ENCODE assay signal across 11 mouse cellular contexts in genomic region chr9:41031590-41032489, GRCm38 (mm10). TPM values are rescaled to one million over a fixed set of nuclear protein-coding genes. Genes with fewer than 3 reads are reported as not detected.
A peak's percentile ranks its signal among the peaks of the same experiment; 100 is the strongest.
DNase-seq lines count a peak whose midpoint lies in the region; ATAC-seq lines count a peak whose summit lies in the region.
"Had no signal": no experiment of that assay in that cellular context is flagged by ENCODE, and none has a peak within 500 bp of the region (broad histone marks: within the 10 kb centered on the region; RNA-seq: fewer than 3 reads in every experiment).

No protein-coding gene starts in this region.

- no peak for DNase-seq in forebrain, embryonic 10.5 days (ENCODE audit: extremely low spot score, low spot score)
- DNase-seq in brain, adult 2 months (ENCODE audit: low read depth, low spot score), result peak; percentile 58
- DNase-seq in hindbrain, embryonic 10.5 days (ENCODE audit: low spot score), result peak; percentile 36
- DNase-seq in cerebellum, adult 11-12 months, result no peak
- DNase-seq in cerebellum, adult 9-11 months, result no peak
- DNase-seq in spleen, adult 18-20 months, result no peak

- H3K4me2 ChIP-seq in forebrain, embryonic 13.5 days, result peak overlapping the region; percentile 14
- peak overlapping the region; percentile 16; the same call in 1 of the 2 replicates for H3K4me2 ChIP-seq in midbrain, embryonic 12.5 days (replicated peaks)

- ATAC-seq in forebrain, embryonic 13.5 days, result peak; percentile 48; the same call in 1 of the 2 replicates
- peak; percentile 28; the same call in 1 of the 2 replicates for ATAC-seq in midbrain, embryonic 12.5 days (ENCODE audit: low FRiP score, low read depth)
- ATAC-seq: intestine, postnatal 0 days had no signal

- H3K36me3 ChIP-seq in forebrain, embryonic 13.5 days (ENCODE audit: poor library complexity, severe bottlenecking), result peaks cover 11% of the 10 kb centered on the region; the same call in 1 of the 2 replicates
- H3K36me3 ChIP-seq in forebrain, embryonic 10.5 days (replicated peaks), result no peaks in the 10 kb centered on the region
- no peaks in the 10 kb centered on the region for H3K36me3 ChIP-seq in hindbrain, embryonic 10.5 days
- H3K36me3 ChIP-seq in midbrain, embryonic 12.5 days, result no peaks in the 10 kb centered on the region

- H3K27me3 ChIP-seq in forebrain, embryonic 13.5 days, result no peaks in the 10 kb centered on the region
- H3K27me3 ChIP-seq in forebrain, embryonic 10.5 days (ENCODE audit: poor library complexity, severe bottlenecking), result no peaks in the 10 kb centered on the region
- no peaks in the 10 kb centered on the region for H3K27me3 ChIP-seq in hindbrain, embryonic 10.5 days (ENCODE audit: insufficient read depth, poor library complexity, severe bottlenecking)
- H3K27me3 ChIP-seq in midbrain, embryonic 12.5 days, result no peaks in the 10 kb centered on the region

- no peaks in the 10 kb centered on the region for H3K9me3 ChIP-seq in forebrain, embryonic 13.5 days (replicated peaks)
- no peaks in the 10 kb centered on the region for H3K9me3 ChIP-seq in forebrain, embryonic 10.5 days
- H3K9me3 ChIP-seq in hindbrain, embryonic 10.5 days, result no peaks in the 10 kb centered on the region
- H3K9me3 ChIP-seq in midbrain, embryonic 12.5 days, result no peaks in the 10 kb centered on the region

- WGBS in forebrain, embryonic 13.5 days, result 40% methylated on average over 18 of the region's 18 CpGs
- 67% methylated on average over 18 of the region's 18 CpGs for WGBS in forebrain, embryonic 10.5 days
- WGBS in hindbrain, embryonic 10.5 days, result 58% methylated on average over 18 of the region's 18 CpGs
- WGBS in midbrain, embryonic 12.5 days, result 51% methylated on average over 18 of the region's 18 CpGs

- peak overlapping the region; percentile 69 for H3K27ac ChIP-seq in forebrain, embryonic 13.5 days
- H3K27ac ChIP-seq in forebrain, embryonic 10.5 days, result no peak overlapping the region
- H3K27ac ChIP-seq in hindbrain, embryonic 10.5 days, result peak overlapping the region; percentile 50; the same call in 1 of the 2 replicates
- H3K27ac ChIP-seq in midbrain, embryonic 12.5 days (replicated peaks), result peak overlapping the region; percentile 68

- no peak overlapping the region for H3K4me3 ChIP-seq in forebrain, embryonic 13.5 days
- H3K4me3 ChIP-seq in forebrain, embryonic 10.5 days, result no peak overlapping the region
- H3K4me3 ChIP-seq in hindbrain, embryonic 10.5 days, result no peak overlapping the region
- no peak overlapping the region for H3K4me3 ChIP-seq in midbrain, embryonic 12.5 days

- peaks cover 22% of the 10 kb centered on the region for H3K4me1 ChIP-seq in forebrain, embryonic 13.5 days
- peaks cover 18% of the 10 kb centered on the region for H3K4me1 ChIP-seq in forebrain, embryonic 10.5 days
- H3K4me1 ChIP-seq in hindbrain, embryonic 10.5 days (replicated peaks), result peaks cover 25% of the 10 kb centered on the region
- peaks cover 17% of the 10 kb centered on the region for H3K4me1 ChIP-seq in midbrain, embryonic 12.5 days

- peak overlapping the region; percentile 40; the same call in 1 of the 2 replicates for H3K9ac ChIP-seq in forebrain, embryonic 13.5 days
- no peak overlapping the region for H3K9ac ChIP-seq in midbrain, embryonic 12.5 days (replicated peaks)

RNA-seq across cellular contexts. Expression of gene Crtam, which starts 27.4 kb away (rescaled TPM):
- not detected in 2 replicates for polyA plus RNA-seq in forebrain, embryonic 13.5 days (2015; fragmentation: Nextera tagmentation; extraction: Ambion mirVana)
- polyA plus RNA-seq in forebrain, embryonic 10.5 days (2016; fragmentation: Nextera tagmentation; extraction: Ambion mirVana), result 0.10 TPM in 1 of 2 replicates, not detected in the other
- polyA plus RNA-seq in hindbrain, embryonic 10.5 days (2016; fragmentation: Nextera tagmentation; extraction: Ambion mirVana), result 0.09 and 0.13 TPM in 2 replicates
- not detected in 2 replicates for polyA plus RNA-seq in midbrain, embryonic 12.5 days (2016; fragmentation: Nextera tagmentation; extraction: Ambion mirVana)
- polyA plus RNA-seq: cortical plate, adult 2 months; gonadal fat pad, adult 2 months had no signal

Comparison
In these comparisons a context has a peak if more than half of its experiments do, and no peak if none do; other contexts are left out.
1. DNase-seq: peak in brain, adult 2 months (single experiment) and hindbrain, embryonic 10.5 days (single experiment); none in forebrain, embryonic 10.5 days (single experiment), cerebellum, adult 11-12 months (single experiment), cerebellum, adult 9-11 months (single experiment) and spleen, adult 18-20 months (0 of 2).